Mouse (Mus musculus) intestine, embryonic 14.5 days (tissue): ENCODE measurements around the gene Arrdc2. TPM values are rescaled to one million over a fixed set of nuclear protein-coding genes. Genes with fewer than 3 reads are reported as not detected.

Experiments
- ATAC-seq: fragments of 200-750 bp; cut with Nextera tagmentation; replicated peaks from 2 replicates; pipeline ENCODE4 v1.8.0; 2017; ENCODE audit warnings: low read depth, moderate number of reproducible peaks, moderate TSS enrichment, moderate library complexity; ENCODE audit not compliant: low FRiP score, low TSS enrichment
- DNase-seq: peaks from one replicate; pipeline ENCODE4 v3.0.0-alpha.2; 2018; ENCODE audit warnings: low spot score
- H3K27ac ChIP-seq: fragments of 300-500 bp; sonication (generic); 2 replicates; pipeline ENCODE4 v1.5.1; 2014; ENCODE audit warnings: low read depth, mild to moderate bottlenecking, control low read depth
- H3K27me3 ChIP-seq: fragments of 300-500 bp; sonication (generic); replicated peaks from 2 replicates; pipeline ENCODE4 v1.6.1; 2014; ENCODE audit warnings: low read length, control low read depth; ENCODE audit not compliant: control insufficient read depth, insufficient read depth
- H3K36me3 ChIP-seq: fragments of 300-500 bp; sonication (generic); 2 replicates; pipeline ENCODE4 v1.6.1; 2014; ENCODE audit warnings: low read length, control low read depth; ENCODE audit not compliant: control insufficient read depth, insufficient read depth
- H3K4me1 ChIP-seq: fragments of 300-500 bp; sonication (generic); replicated peaks from 2 replicates; pipeline ENCODE4 v1.6.1; 2014; ENCODE audit warnings: low read length, control low read depth, mixed read lengths; ENCODE audit not compliant: control insufficient read depth, insufficient read depth
- H3K4me2 ChIP-seq: fragments of 300-500 bp; sonication (generic); 2 replicates; pipeline ENCODE4 v1.6.1; 2014; ENCODE audit warnings: low read length
- H3K4me3 ChIP-seq: fragments of 300-500 bp; sonication (generic); 2 replicates; pipeline ENCODE4 v1.5.1; 2014; ENCODE audit warnings: low read depth, low read length, control low read depth, mixed read lengths
- H3K9ac ChIP-seq: fragments of 300-500 bp; sonication (generic); 2 replicates; pipeline ENCODE4 v1.6.1; 2014; ENCODE audit warnings: mild to moderate bottlenecking, low read length
- H3K9me3 ChIP-seq: fragments of 300-500 bp; sonication (generic); 2 replicates; pipeline ENCODE4 v1.6.1; 2016; ENCODE audit warnings: low read length, control low read depth; ENCODE audit not compliant: control insufficient read depth
- WGBS: fragments of 180-500 bp; shearing (Covaris S2); extraction: QIAGEN DNeasy Blood & Tissue Kit; methylation state at CpG from one replicate; pipeline ENCODE4 v1.1.7; 2014; 5-methylcytosine and 5-hydroxymethylcytosine counted together
- polyA plus RNA-seq: library from polyadenylated mRNA; unstranded; fragments of >200 nt; fragmentation: Nextera tagmentation; extraction: Ambion mirVana; gene quantifications from 2 replicates; pipeline ENCODE4 v1.2.1, GENCODE M21; 2014

The Arrdc2 gene
- polyA plus RNA-seq, 1 experiment from 2014 or later: 7.9 TPM

GRCm38 (mm10) chr8:70876382-70876781 is 36.9 kb upstream of the Arrdc2 start:
- Histone ChIP-seq H3K9me3 (no peaks in the 10 kb centered on the region), H3K27ac (no peak overlapping the region), H3K36me3 (no peaks in the 10 kb centered on the region), H3K4me1 (no peaks in the 10 kb centered on the region; the same call in none of the 2 replicates), H3K4me3 (no peak overlapping the region), H3K4me2 (no peak overlapping the region), H3K9ac (no peak overlapping the region), H3K27me3 (no peaks in the 10 kb centered on the region)
- ATAC-seq (no peak), DNase-seq (no peak)
- 44% methylated on average over 4 of the region's 4 CpGs for WGBS

- ATAC-seq: no peak
- 93% methylated on average over 13 of the region's 13 CpGs for WGBS
- H3K27me3 ChIP-seq: no peaks in the 10 kb centered on the region
- H3K4me2 ChIP-seq: no peak overlapping the region
- H3K27ac ChIP-seq: no peak overlapping the region
- no peak overlapping the region for H3K4me3 ChIP-seq
- no peaks in the 10 kb centered on the region for H3K36me3 ChIP-seq
- H3K4me1 ChIP-seq: peaks cover under 1% of the 10 kb centered on the region
- no peak for DNase-seq
- no peak overlapping the region for H3K9ac ChIP-seq
- H3K9me3 ChIP-seq: no peaks in the 10 kb centered on the region
Observed at GRCm38 (mm10) chr8:70874441-70874840, 34.9 kb upstream of the Arrdc2 start.

- no peaks in the 10 kb centered on the region for H3K27me3 ChIP-seq
- no peaks in the 10 kb centered on the region for H3K9me3 ChIP-seq
- peaks cover 10% of the 10 kb centered on the region for H3K4me1 ChIP-seq
- peak within 1 kb of the TSS; percentile 85 for H3K4me3 ChIP-seq
- DNase-seq (peak; percentile 97), ATAC-seq (peak; percentile 88)
- peak within 1 kb of the TSS; percentile 88 for H3K27ac ChIP-seq
- H3K9ac ChIP-seq: peak within 1 kb of the TSS; percentile 78
- WGBS: 1% methylated on average over 46 of the region's 46 CpGs
- H3K4me2 ChIP-seq: peak within 1 kb of the TSS; percentile 94
- no peaks in the 10 kb centered on the region for H3K36me3 ChIP-seq
Observed at GRCm38 (mm10) chr8:70873364-70873985, 34.0 kb upstream of the Arrdc2 start, which contains the start of gene Ccdc124. Gene Ccdc124, minus strand, starts transcription at chr8:70873935.

GRCm38 (mm10) chr8:70872643-70873363 is 33.3 kb upstream of the Arrdc2 start:
- DNase-seq (no peak), ATAC-seq (no peak)
- Histone ChIP-seq H3K36me3 (peaks cover 5% of the 10 kb centered on the region; the same call in 1 of the 2 replicates), H3K4me3 (peak overlapping the region; percentile 85), H3K4me1 (peaks cover 14% of the 10 kb centered on the region), H3K9me3 (no peaks in the 10 kb centered on the region), H3K27ac (peak overlapping the region; percentile 88), H3K9ac (peak overlapping the region; percentile 78), H3K4me2 (peak overlapping the region; percentile 94), H3K27me3 (no peaks in the 10 kb centered on the region)
- 3% methylated on average over 31 of the region's 31 CpGs for WGBS

GRCm38 (mm10) chr8:70871195-70871807 is 31.8 kb upstream of the Arrdc2 start:
- ATAC-seq (no peak), DNase-seq (no peak)
- WGBS: 89% methylated on average over 5 of the region's 5 CpGs
- no peak overlapping the region for H3K4me2 ChIP-seq
- peaks cover 6% of the 10 kb centered on the region; the same call in 1 of the 2 replicates for H3K36me3 ChIP-seq
- no peaks in the 10 kb centered on the region for H3K9me3 ChIP-seq
- H3K9ac ChIP-seq: no peak overlapping the region
- peaks cover 16% of the 10 kb centered on the region for H3K4me1 ChIP-seq
- H3K4me3 ChIP-seq: no peak overlapping the region
- H3K27ac ChIP-seq: no peak overlapping the region
- H3K27me3 ChIP-seq: no peaks in the 10 kb centered on the region

GRCm38 (mm10) chr8:70869601-70870041 is 30.1 kb upstream of the Arrdc2 start:
- Histone ChIP-seq H3K4me3 (no peak overlapping the region), H3K27ac (no peak overlapping the region), H3K36me3 (peaks cover 6% of the 10 kb centered on the region; the same call in 1 of the 2 replicates), H3K9me3 (no peaks in the 10 kb centered on the region), H3K4me2 (0 out of 2 replicates have a peak overlapping the region, but pooled peaks have one; percentile 6), H3K27me3 (0 out of 2 replicates have a peak, but pooled peaks cover under 1% of the 10 kb centered on the region), H3K4me1 (peaks cover 25% of the 10 kb centered on the region), H3K9ac (no peak overlapping the region)
- peak; percentile 12; the same call in 1 of the 2 replicates for ATAC-seq
- WGBS: 53% methylated on average over 16 of the region's 16 CpGs
- peak; percentile 83 for DNase-seq

GRCm38 (mm10) chr8:70869199-70869571 is 29.7 kb upstream of the Arrdc2 start:
- Histone ChIP-seq H3K4me2 (peak overlapping the region; percentile 40), H3K4me3 (no peak overlapping the region), H3K9me3 (no peaks in the 10 kb centered on the region), H3K4me1 (peaks cover 29% of the 10 kb centered on the region), H3K9ac (no peak overlapping the region), H3K27me3 (peaks cover 4% of the 10 kb centered on the region; the same call in 1 of the 2 replicates), H3K36me3 (peaks cover 6% of the 10 kb centered on the region; the same call in 1 of the 2 replicates), H3K27ac (peak overlapping the region; percentile 29; the same call in 1 of the 2 replicates)
- ATAC-seq: no peak
- WGBS: 43% methylated on average over 5 of the region's 5 CpGs
- peak; percentile 54 for DNase-seq

GRCm38 (mm10) chr8:70868559-70869198 is 29.2 kb upstream of the Arrdc2 start:
- H3K9me3 ChIP-seq: no peaks in the 10 kb centered on the region
- H3K4me3 ChIP-seq: no peak overlapping the region
- peak overlapping the region; percentile 29; the same call in 1 of the 2 replicates for H3K27ac ChIP-seq
- H3K4me1 ChIP-seq: peaks cover 34% of the 10 kb centered on the region
- H3K27me3 ChIP-seq: peaks cover 5% of the 10 kb centered on the region; the same call in 1 of the 2 replicates
- H3K36me3 ChIP-seq: peaks cover 6% of the 10 kb centered on the region; the same call in 1 of the 2 replicates
- H3K4me2 ChIP-seq: peak overlapping the region; percentile 40
- DNase-seq: peak; percentile 74
- ATAC-seq: no peak
- WGBS: 18% methylated on average over 40 of the region's 40 CpGs
- H3K9ac ChIP-seq: no peak overlapping the region
